Mouse (Mus musculus) R1 (cell line): ENCODE data around the gene Smlr1.

ENCODE experiments used
- DNase-seq: peaks from one replicate; pipeline ENCODE4 v3.0.0-alpha.2; 2018; ENCODE audit warnings: low read depth, low spot score

The Smlr1 gene

DNA sequence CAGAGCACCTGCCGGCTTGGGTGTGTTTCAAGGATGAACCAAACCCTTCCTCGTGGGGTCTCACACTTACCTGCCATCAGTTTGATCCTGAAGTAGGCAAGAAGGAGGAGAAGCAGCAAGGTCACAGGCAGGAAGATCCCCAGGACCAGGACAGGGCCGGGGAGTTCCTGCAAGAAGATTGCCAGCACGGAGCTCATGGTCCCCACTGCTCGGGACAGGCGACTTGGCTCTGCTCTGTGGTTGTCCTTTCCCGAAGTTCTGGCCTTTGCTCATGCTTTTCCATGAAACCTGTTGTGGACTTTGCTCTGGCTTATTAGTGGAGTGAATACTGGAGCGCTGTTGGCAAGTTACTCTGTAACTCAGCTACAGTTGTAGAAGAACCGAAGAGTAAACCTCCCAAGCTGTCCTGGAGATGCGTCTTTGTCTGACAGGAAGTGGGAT is at the start of gene Smlr1:
Smlr1 (minus strand) TSS at position 377 of the 441 bp plus-strand sequence.
- DNase-seq: no peak

- DNase-seq: no peak
Measured at GRCm38 (mm10) chr10:25584899-25585298, 48.8 kb upstream of the Smlr1 start.

DNA sequence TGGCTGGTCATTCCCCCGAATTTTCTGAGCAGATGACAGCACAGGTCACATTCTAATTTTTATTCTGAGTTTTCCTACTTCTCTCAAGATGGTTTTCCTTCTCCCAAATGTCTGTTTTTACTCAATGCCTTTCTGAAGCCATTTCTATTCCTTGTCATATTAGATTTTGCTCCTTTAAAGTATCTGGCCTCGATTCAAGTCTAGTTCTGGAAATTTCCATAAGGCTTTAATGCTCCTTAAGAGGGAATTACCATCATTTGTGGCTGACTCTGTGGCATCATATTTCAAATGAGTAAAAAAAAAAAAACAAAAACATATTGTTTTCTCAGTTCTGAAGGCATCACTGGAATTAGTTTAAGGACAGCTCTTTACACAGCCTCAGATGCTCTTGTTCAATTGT is 44.0 kb upstream of the Smlr1 start:
- no peak for DNase-seq

- DNase-seq: no peak
Measured at GRCm38 (mm10) chr10:25571319-25572240, 35.5 kb upstream of the Smlr1 start.

- no peak for DNase-seq
Measured at GRCm38 (mm10) chr10:25552936-25553335, 16.9 kb upstream of the Smlr1 start.

DNA sequence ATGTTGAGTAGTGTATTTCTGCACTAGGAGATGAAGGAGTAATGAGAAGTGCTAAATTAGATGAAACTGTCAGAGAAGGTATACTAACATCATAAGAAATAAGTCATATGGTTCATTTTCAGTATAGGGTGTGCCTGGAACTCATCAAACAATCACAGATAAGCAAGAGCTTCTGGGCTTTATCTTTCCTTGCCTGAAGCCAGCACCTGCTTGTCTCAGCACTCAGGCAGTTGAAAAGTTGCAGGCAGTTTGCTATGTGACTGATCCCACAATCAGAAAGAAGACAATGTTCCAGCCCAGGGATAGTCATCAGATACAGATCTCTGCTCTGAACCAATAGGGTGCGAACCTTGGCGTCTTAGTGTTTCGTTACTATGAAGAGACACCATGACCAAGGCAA is 5.0 kb upstream of the Smlr1 start:
- DNase-seq: no peak

- no peak for DNase-seq
Measured at GRCm38 (mm10) chr10:25539771-25540168, 3.7 kb upstream of the Smlr1 start.

DNA sequence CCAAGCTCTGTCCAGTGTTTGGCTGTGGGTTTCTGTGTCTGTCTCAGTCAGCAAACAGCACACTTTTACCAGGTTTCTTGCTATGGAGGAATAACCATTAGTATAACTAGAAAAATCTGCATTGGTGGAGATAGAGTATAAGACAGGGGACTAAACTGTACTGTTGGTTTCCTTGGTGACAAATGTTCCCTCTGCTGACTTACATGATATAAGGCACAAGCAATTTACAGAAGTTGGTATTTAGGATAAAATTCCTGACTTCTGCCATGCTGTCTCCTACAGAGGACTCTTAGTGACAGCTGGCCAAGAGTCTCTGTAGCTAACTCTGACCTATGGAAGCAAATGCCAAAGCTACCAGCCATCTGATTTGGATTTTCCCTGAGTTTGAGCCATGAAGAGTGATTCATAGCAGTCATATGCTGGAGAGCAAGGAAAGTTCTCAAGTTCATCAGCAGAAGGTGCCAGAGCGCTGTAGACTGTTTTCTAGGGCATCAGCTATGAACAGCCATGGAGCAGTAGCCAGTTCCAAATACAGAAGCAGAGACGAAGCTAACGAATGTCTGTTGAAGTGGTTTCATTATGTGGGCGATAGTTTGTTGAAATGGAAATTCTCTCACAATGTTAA is 3.2 kb upstream of the Smlr1 start:
- DNase-seq: no peak

DNA sequence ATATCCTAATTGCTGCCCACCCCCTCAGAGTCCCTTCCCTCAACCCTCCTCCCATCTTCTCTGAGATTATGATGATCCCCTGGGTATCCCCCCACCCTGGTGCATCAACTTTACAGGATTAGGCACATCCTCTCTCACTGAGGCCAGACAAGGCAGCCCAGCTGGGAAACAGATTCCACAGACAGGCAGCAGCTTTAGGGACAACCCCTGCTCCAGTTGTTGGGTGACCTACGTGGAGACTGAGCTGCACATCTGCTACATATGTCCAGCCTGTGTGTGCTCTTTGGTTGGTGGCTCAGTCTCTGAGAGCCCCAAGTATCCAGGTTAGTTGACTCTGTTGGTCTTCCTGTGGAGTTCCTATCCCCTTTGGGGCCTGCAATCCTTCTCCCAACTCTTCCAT is 2.7 kb upstream of the Smlr1 start:
- DNase-seq: no peak

DNA sequence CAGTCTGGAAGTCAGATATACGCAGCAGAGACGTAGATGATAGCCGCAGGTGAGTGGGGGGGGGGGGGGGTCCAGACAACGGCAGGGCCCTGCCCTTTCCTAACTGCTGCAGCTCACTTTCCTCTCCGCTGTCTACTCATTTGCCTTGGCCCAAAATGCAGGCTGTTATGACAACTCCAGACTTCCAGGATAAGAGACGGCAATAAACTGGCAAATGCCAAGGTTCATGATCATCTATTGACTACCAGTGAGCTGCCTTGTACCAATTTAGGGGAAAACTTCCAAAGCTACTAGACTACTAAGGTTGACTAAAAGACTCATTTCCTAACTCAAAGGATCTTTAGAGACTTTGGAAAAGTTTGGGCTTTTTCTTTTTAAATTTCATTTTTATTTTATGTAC is 554 bp upstream of the Smlr1 start:
- no peak for DNase-seq

- DNase-seq: no peak
Measured at GRCm38 (mm10) chr10:25534467-25534866, 1.6 kb downstream of the Smlr1 start.

DNA sequence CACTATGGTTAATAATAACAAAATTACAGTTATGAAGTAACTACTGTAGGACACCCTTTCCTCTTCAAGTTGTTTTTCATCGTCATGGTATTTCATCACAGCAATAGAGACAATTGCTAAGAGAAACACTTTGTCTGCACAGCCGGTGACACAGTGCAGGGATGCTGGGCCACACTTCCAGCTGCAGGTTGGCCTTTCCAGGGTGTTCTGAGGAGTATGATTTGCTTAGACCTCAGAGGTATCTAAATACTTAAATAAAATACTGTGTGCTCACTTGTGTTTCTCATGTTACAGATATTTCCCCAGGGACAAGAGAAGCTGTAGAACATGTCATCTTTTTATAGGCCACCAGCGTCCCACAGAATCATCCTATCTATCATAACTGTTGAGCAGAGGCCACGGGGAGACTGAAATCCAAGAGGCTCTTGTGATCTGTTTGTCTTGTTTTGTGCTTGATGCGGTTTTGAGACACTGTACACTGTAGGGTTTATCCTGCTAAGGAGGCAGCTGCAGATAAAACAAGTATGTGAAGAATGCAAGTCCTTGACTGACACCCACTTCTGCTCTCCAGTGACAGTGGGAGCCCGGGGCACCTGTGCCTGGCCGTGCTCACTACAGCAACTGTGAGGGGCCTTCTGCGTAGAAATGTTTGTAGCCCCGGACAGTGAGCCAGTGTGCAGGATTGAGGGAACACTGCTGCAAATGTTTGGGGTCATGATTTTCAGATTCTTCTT is 2.4 kb downstream of the Smlr1 start:
- no peak for DNase-seq

DNA sequence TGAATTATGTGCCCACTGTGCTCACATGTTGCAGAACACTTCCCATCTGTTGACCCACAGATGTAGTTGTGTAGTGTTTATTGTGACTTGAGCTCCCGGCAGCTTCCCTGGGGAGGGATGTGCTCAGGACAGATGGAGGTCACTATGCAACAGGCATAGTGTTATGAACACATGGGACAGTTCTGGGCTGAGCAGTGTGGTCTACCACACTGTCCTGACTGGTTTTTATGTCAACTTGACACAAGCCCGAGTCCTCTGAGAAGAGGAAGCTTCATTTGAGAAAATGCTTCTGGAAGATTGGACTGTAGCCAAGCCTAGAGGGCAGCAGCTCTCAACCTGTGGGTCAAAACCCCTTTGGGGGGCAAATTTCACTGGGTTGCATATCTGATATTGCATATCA is 3.0 kb downstream of the Smlr1 start:
- DNase-seq: no peak

- no peak for DNase-seq
Measured at GRCm38 (mm10) chr10:25531335-25531734, 4.7 kb downstream of the Smlr1 start.

- no peak for DNase-seq
Measured at GRCm38 (mm10) chr10:25527126-25527525, 8.9 kb downstream of the Smlr1 start.

DNA sequence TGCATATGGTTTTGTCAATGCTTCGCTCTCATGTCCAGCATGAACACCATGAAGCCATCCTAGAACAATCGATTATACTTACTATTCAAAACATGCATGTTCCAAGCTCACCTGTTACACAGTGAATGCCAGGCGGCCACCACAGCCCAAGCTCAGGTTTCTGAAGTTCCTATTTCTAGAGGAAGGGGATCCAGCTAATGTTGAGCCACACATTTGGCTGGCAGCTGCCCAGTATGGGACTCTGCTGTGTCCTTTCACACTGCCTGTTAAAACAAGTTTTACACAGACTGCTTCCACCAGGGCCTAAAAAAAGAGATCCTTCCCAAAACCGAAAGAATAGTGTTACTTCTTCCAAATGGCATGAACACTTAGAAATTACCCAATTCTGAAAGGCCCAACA is 9.4 kb downstream of the Smlr1 start:
- no peak for DNase-seq

- DNase-seq: no peak
Measured at GRCm38 (mm10) chr10:25526156-25526555, 9.9 kb downstream of the Smlr1 start.

DNA sequence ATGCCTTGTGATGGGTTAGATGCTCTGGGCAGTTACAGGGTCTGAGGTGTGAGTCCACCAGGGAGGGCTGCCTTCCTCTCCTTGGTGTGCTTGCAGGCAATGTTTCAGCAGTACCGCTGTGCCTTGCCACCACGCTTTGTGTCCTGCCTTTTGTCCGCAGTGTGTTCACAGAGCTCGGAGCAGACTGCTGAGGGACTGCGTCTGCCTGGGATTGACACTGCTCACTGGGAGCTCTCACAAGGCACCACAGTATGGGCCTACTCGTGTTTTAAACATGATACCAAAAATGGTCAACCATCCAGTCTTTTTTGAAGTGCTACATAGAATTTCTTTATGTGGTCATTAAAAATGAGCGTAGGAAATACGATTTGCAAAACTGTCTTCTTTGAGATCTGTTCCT is 12.3 kb downstream of the Smlr1 start:
- DNase-seq: no peak

GRCm38 (mm10) chr10:25520428-25520827 is 15.6 kb downstream of the Smlr1 start:
- no peak for DNase-seq

- DNase-seq: no peak
Measured at GRCm38 (mm10) chr10:25519954-25520353, 16.1 kb downstream of the Smlr1 start.

DNA sequence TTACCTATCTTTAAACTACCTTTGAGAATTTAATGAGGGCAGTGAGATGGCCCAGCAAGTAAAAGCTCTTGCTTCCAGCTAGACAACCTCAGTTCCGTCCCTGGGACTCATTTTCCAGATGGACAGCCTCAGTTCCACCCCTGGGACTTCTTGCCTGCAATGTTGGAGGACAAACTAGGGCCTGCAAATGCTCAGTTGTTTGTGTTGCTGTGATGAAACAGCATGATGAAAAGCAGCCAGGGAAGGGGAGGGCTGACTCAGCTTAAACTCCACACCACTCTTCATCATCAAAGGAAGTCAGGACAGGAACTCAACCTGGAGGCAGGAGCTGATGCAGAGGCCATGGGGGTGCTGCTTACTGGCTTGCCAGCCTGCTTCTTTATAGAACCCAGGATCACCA is 22.2 kb downstream of the Smlr1 start:
- DNase-seq: no peak

DNA sequence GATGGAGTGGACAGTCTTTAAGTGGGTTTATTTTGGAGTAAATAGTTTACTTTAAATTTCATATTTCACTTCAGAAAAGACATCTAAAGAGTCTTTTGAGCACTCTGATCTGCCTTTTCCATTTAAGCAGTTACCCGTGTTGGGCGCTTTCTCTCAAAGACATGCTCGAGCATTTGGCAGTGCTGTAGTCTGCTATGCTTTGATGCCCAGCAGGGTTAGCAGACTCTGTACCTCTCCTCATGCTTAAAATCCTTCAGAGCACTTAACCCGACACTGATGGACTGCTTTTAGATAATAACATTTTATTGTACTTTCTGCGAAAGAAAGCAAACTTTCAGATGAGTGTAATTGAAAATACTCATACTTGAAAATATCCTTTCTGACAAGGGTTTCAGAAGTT is 32.8 kb downstream of the Smlr1 start:
- DNase-seq: no peak
